18 mouse cellular contexts compared by ENCODE assay signal in the genomic region with DNA sequence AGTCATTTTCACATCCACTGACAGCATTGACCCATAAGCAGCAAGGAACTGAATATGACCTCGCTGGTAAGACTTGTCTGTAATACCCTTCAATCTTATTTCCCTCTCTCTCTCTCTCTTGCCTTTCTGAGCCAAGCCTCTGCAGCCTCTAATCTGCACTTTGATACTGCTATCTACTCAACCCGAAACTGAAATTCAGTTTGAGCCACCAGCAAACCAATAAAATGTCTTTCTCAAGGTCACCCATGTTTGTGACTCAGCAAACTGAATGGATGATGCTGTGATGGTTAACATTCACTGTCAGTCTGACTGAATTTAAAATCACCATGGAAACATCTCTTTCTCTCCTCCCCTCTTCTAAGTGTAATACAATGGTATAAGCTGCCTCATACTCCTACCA.
"Had no signal": no experiment of that assay in that cellular context is flagged by ENCODE, and none has a peak within 500 bp of the region (broad histone marks: within the 10 kb centered on the region; RNA-seq: fewer than 3 reads in every experiment).

No protein-coding gene starts in this region.

- H3K9ac ChIP-seq: lung, embryonic 14.5 days; midbrain, embryonic 12.5 days; neural tube, embryonic 13.5 days; neural tube, embryonic 15.5 days had no signal

- H3K4me1 ChIP-seq: midbrain, embryonic 10.5 days; midbrain, embryonic 12.5 days; neural tube, embryonic 13.5 days; neural tube, embryonic 15.5 days had no signal

- H3K27ac ChIP-seq: midbrain, embryonic 10.5 days; midbrain, embryonic 12.5 days; neural tube, embryonic 13.5 days; neural tube, embryonic 15.5 days had no signal

- DNase-seq: lung, adult 18-20 months; lung, embryonic 14.5 days; lung, postnatal 10 days; lung, postnatal 4 days; midbrain, embryonic 14.5 days; retina, postnatal 1 day; right cerebral cortex, adult 18-20 months; right cerebral cortex, postnatal 25 days; right cerebral cortex, postnatal 4 days; spleen, adult 18-20 months; thymus, adult 18-20 months; thymus, postnatal 14 days; thymus, postnatal 36 days had no signal

- H3K36me3 ChIP-seq: midbrain, embryonic 10.5 days; midbrain, embryonic 12.5 days; neural tube, embryonic 13.5 days; neural tube, embryonic 15.5 days had no signal

- H3K4me2 ChIP-seq: lung, embryonic 14.5 days; midbrain, embryonic 12.5 days; neural tube, embryonic 13.5 days; neural tube, embryonic 15.5 days had no signal

- H3K9me3 ChIP-seq: midbrain, embryonic 10.5 days; midbrain, embryonic 12.5 days; neural tube, embryonic 13.5 days; neural tube, embryonic 15.5 days had no signal

- H3K27me3 ChIP-seq: midbrain, embryonic 12.5 days; neural tube, embryonic 13.5 days; neural tube, embryonic 15.5 days had no signal

- H3K4me3 ChIP-seq: midbrain, embryonic 10.5 days; midbrain, embryonic 12.5 days; myocyte; neural tube, embryonic 13.5 days; neural tube, embryonic 15.5 days had no signal
